In the genomic region with DNA sequence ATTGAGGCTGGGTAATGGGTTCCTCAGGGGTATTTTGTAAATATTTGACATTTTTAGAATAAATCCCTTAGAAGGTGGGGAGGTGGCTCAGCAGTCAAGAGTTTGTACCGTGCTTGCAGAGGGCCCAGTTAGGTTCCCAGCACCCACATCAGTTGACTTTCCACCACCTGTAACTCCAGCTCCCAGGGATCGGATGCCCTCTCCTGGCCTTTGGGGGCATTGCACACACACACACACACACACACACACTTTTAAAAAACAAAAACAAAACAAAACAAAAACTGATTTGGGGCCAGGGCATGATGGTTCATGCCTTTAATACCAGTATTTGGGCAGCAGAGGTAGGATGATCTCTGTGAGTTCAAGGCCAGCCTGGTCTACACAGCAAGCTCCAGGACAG, we compare ENCODE assay signal across 29 mouse cellular contexts. TPM values are rescaled to one million over a fixed set of nuclear protein-coding genes. Genes with fewer than 3 reads are reported as not detected.
DNase-seq lines count a peak whose midpoint lies in the region; ATAC-seq and TF ChIP-seq lines count a peak whose summit lies in the region.
"Had no signal": no experiment of that assay in that cellular context is flagged by ENCODE, and none has a peak within 500 bp of the region (broad histone marks: within the 10 kb centered on the region; RNA-seq: fewer than 3 reads in every experiment).

No protein-coding gene starts in this region.

- dilution Hi-C loops in CH12.LX (cut with MboI; ENCODE audit: extremely low pct_ligation_motif_present, extremely low pct_unique_long_range_greater_than_20kb, low sequenced_read_pairs) = no loop called here

- DNase-seq in gastrocnemius, adult 2 months = no peak
- DNase-seq in gastrocnemius, postnatal 25 days = no peak
- DNase-seq in liver, postnatal 0 days = no peak
- no peak for DNase-seq in liver, embryonic 11.5 days (ENCODE audit: low spot score)
- no peak for DNase-seq in CH12.LX (ENCODE audit: extremely low read depth)
- DNase-seq: adrenal gland, adult 8-10 months; adrenal gland, postnatal 36 days; B cell, adult 2 months; cerebellum, adult 8-10 months; cerebellum, postnatal 14 days; embryo, embryonic 11 days; heart, adult 18-20 months; heart, postnatal 14 days had no signal

- intact Hi-C loops in gastrocnemius, adult 2 months (cut with DNase I) = no loop called here

- no peak for TF ChIP-seq EP300 in liver, postnatal 0 days (IDR thresholded peaks at IDR 0.05; ENCODE audit: low read depth)
- TF ChIP-seq EP300 in CH12.LX (IDR thresholded peaks at IDR 0.05; ENCODE audit: low read length) = no peak

- ATAC-seq in liver, postnatal 0 days = no peak
- no peak for ATAC-seq in liver, embryonic 11.5 days (replicated peaks; ENCODE audit: low FRiP score)
- ATAC-seq in inflammation-experienced regulatory T-cells, adult 6 months = no peak
- ATAC-seq: CD4-positive, CD25-positive, alpha-beta regulatory T cell, adult 4 months; forebrain, embryonic 14.5 days had no signal

- no peak for TF ChIP-seq POLR2A in CH12.LX (IDR thresholded peaks at IDR 0.05; ENCODE audit: low read depth, low read length)
- no peak for TF ChIP-seq POLR2A in small intestine, adult 2 months (IDR thresholded peaks at IDR 0.05; ENCODE audit: low read depth, low read length)

- peaks cover 4% of the 10 kb centered on the region; the same call in 1 of the 2 replicates for H3K4me1 ChIP-seq in liver, postnatal 0 days (ENCODE audit: insufficient read depth)
- H3K4me1 ChIP-seq in liver, embryonic 11.5 days (replicated peaks; ENCODE audit: control insufficient read depth, insufficient read depth, low read length) = peaks cover 40% of the 10 kb centered on the region
- peaks cover 35 to 75% of the 10 kb centered on the region in 2 experiments for H3K4me1 ChIP-seq in CH12.LX (ENCODE audit: control insufficient read depth in 1 of 2, insufficient read depth in 2 of 2)
- no peaks in the 10 kb centered on the region for H3K4me1 ChIP-seq in small intestine, adult 2 months (ENCODE audit: control insufficient read depth, insufficient read depth, insufficient read length, low read length)
- H3K4me1 ChIP-seq: embryonic facial prominence, embryonic 15.5 days; hindbrain, embryonic 13.5 days had no signal

- TF ChIP-seq RAD21 in CH12.LX (IDR thresholded peaks at IDR 0.05; ENCODE audit: low read depth, low read length) = peak; percentile 33

- TF ChIP-seq CTCF in gastrocnemius, adult 2 months (IDR thresholded peaks at IDR 0.05) = peak; percentile 14; the same call in 1 of the 2 replicates
- TF ChIP-seq CTCF in liver, postnatal 0 days (IDR thresholded peaks at IDR 0.05; ENCODE audit: low read depth) = peak; percentile 26; the same call in 1 of the 2 replicates
- peak in 1 of 2 experiments; percentile 48; a peak in 2 of 4 replicates for TF ChIP-seq CTCF in CH12.LX (conservative IDR thresholded peaks at IDR 0.05 in 1 of 2, IDR thresholded peaks at IDR 0.05 in 1 of 2; ENCODE audit: low read depth in 2 of 2, low read length in 2 of 2)
- TF ChIP-seq CTCF in small intestine, adult 2 months (IDR thresholded peaks at IDR 0.05; ENCODE audit: extremely low read depth, insufficient read length, insufficient replicate concordance, low read depth, low read length) = peak; percentile 20; the same call in 1 of the 2 replicates

- no peaks in the 10 kb centered on the region for H3K36me3 ChIP-seq in liver, postnatal 0 days (replicated peaks; ENCODE audit: insufficient read depth, low read length)
- no peaks in the 10 kb centered on the region for H3K36me3 ChIP-seq in liver, embryonic 11.5 days (ENCODE audit: control insufficient read depth, insufficient read depth, low read length)
- H3K36me3 ChIP-seq in CH12.LX (replicated peaks in 1 of 2; ENCODE audit: control insufficient read depth in 1 of 2, insufficient read depth in 1 of 2, low read length in 1 of 2) = peaks cover 0 to 9% of the 10 kb centered on the region in 2 experiments
- H3K36me3 ChIP-seq in small intestine, adult 2 months (ENCODE audit: control insufficient read depth, insufficient read depth, low read length) = no peaks in the 10 kb centered on the region
- H3K36me3 ChIP-seq: embryonic facial prominence, embryonic 15.5 days; forebrain, embryonic 10.5 days; heart, embryonic 15.5 days; hindbrain, embryonic 13.5 days had no signal

- H3K9ac ChIP-seq in liver, postnatal 0 days (replicated peaks) = no peak overlapping the region
- no peak overlapping the region for H3K9ac ChIP-seq in liver, embryonic 11.5 days (ENCODE audit: low read depth, low read length)
- no peak overlapping the region for H3K9ac ChIP-seq in CH12.LX (ENCODE audit: insufficient read depth, low read depth)
- H3K9ac ChIP-seq: embryonic facial prominence, embryonic 15.5 days; heart, embryonic 15.5 days; hindbrain, embryonic 13.5 days had no signal

- H3K4me2 ChIP-seq in liver, postnatal 0 days (ENCODE audit: low read depth, low read length) = no peak overlapping the region
- H3K4me2 ChIP-seq in liver, embryonic 11.5 days = no peak overlapping the region
- H3K4me2 ChIP-seq in CH12.LX (ENCODE audit: insufficient read depth, low read depth, poor library complexity, severe bottlenecking) = no peak overlapping the region
- H3K4me2 ChIP-seq: embryonic facial prominence, embryonic 15.5 days; heart, embryonic 11.5 days; heart, embryonic 15.5 days; hindbrain, embryonic 13.5 days had no signal

- H3K4me3 ChIP-seq in gastrocnemius, adult 2 months = no peak overlapping the region
- no peak overlapping the region for H3K4me3 ChIP-seq in liver, postnatal 0 days (ENCODE audit: low read depth, low read length)
- no peak overlapping the region for H3K4me3 ChIP-seq in liver, embryonic 11.5 days (ENCODE audit: low read depth, low read length)
- no peak overlapping the region for H3K4me3 ChIP-seq in CH12.LX (replicated peaks in 1 of 3; ENCODE audit: low read depth in 2 of 3, low read length in 2 of 3, poor library complexity in 1 of 3)
- no peak overlapping the region for H3K4me3 ChIP-seq in small intestine, adult 2 months (ENCODE audit: low read depth, low read length)
- H3K4me3 ChIP-seq: embryonic facial prominence, embryonic 15.5 days; erythroblast, embryonic 14.5 days; forebrain, embryonic 10.5 days; heart, embryonic 15.5 days; hindbrain, embryonic 13.5 days had no signal

- in situ Hi-C loops in CH12.LX (cut with MboI; ENCODE audit: low pct_ligation_motif_present, low pct_unique_long_range_greater_than_20kb, low sequenced_read_pairs) = loop anchor here (5.0 kb wide), 1 partner anchor 37 kb away; no protein-coding TSS in a partner anchor

- H3K27ac ChIP-seq in gastrocnemius, adult 2 months = no peak overlapping the region
- H3K27ac ChIP-seq in liver, postnatal 0 days (ENCODE audit: low read depth) = no peak overlapping the region
- H3K27ac ChIP-seq in liver, embryonic 11.5 days (ENCODE audit: low read depth, low read length) = no peak overlapping the region
- H3K27ac ChIP-seq in CH12.LX (ENCODE audit: insufficient read depth, low read depth) = no peak overlapping the region
- H3K27ac ChIP-seq in small intestine, adult 2 months (ENCODE audit: insufficient read depth, low read depth, low read length) = no peak overlapping the region
- H3K27ac ChIP-seq: embryonic facial prominence, embryonic 15.5 days; forebrain, embryonic 10.5 days; heart, embryonic 15.5 days; hindbrain, embryonic 13.5 days had no signal

- no peaks in the 10 kb centered on the region for H3K79me2 ChIP-seq in CH12.LX (replicated peaks; ENCODE audit: control insufficient read depth, extremely low read depth, insufficient read depth, poor library complexity, severe bottlenecking)

- no peaks in the 10 kb centered on the region for H3K9me3 ChIP-seq in liver, postnatal 0 days (ENCODE audit: low read length)
- H3K9me3 ChIP-seq in liver, embryonic 11.5 days (ENCODE audit: control insufficient read depth, low read length) = 0 out of 2 replicates have a peak, but pooled peaks cover 2% of the 10 kb centered on the region
- peaks cover 8% of the 10 kb centered on the region for H3K9me3 ChIP-seq in CH12.LX (replicated peaks; ENCODE audit: low read length)
- H3K9me3 ChIP-seq: embryonic facial prominence, embryonic 15.5 days; forebrain, embryonic 10.5 days; heart, embryonic 15.5 days; hindbrain, embryonic 13.5 days had no signal

- 86% methylated on average over 2 of the region's 2 CpGs for WGBS in liver, postnatal 0 days (ENCODE audit: insufficient replicate concordance)
- 89% methylated on average over 2 of the region's 2 CpGs for WGBS in liver, embryonic 11.5 days
- WGBS in small intestine, adult 2 months = 98% methylated on average over 2 of the region's 2 CpGs

- no peaks in the 10 kb centered on the region for H3K27me3 ChIP-seq in liver, postnatal 0 days (ENCODE audit: insufficient read depth, low read length)
- H3K27me3 ChIP-seq in liver, embryonic 11.5 days (replicated peaks; ENCODE audit: control insufficient read depth, insufficient read depth, low read length) = no peaks in the 10 kb centered on the region
- H3K27me3 ChIP-seq in CH12.LX (replicated peaks) = no peaks in the 10 kb centered on the region
- no peaks in the 10 kb centered on the region for H3K27me3 ChIP-seq in small intestine, adult 2 months (ENCODE audit: control insufficient read depth, insufficient read depth, low read length)
- H3K27me3 ChIP-seq: embryonic facial prominence, embryonic 15.5 days; heart, embryonic 15.5 days; hindbrain, embryonic 13.5 days had no signal

RNA-seq across cellular contexts. Expression of a gene that starts 5.7 kb away (rescaled TPM):
- not detected for total RNA-seq in gastrocnemius, adult 2 months (2021)
- not detected for total RNA-seq in gastrocnemius, postnatal 25 days (2021)
- 0.28 TPM in 1 of 2 replicates, not detected in the other for polyA plus RNA-seq in liver, postnatal 0 days (2015; fragmentation: Nextera tagmentation; extraction: Ambion mirVana)
- polyA plus RNA-seq in liver, embryonic 11.5 days (2014; fragmentation: Nextera tagmentation; extraction: Ambion mirVana) = 1.9 and 3.2 TPM in 2 replicates
- total RNA-seq in CH12.LX (2012; rRNA removed) = 26.3 and 35.6 TPM in 2 replicates
- 75.5 and 83.1 TPM in 2 replicates for total RNA-seq in CH12.LX (2014; rRNA removed)
- polyA plus RNA-seq in CH12.LX (2012; ENCODE audit: insufficient read length, low read depth) = 19.5 and 24.5 TPM in 2 replicates
- not detected in 2 replicates for polyA plus RNA-seq in small intestine, adult 2 months (2012; rRNA removed)
- polyA plus RNA-seq in inflammation-experienced regulatory T-cells, adult 6 months (2017; shearing (Covaris generic)) = 10 to 100 TPM in 2 of 3 experiments, 1 to 10 TPM in 1; 3.1 to 26.5 (median 14.7) TPM
- total RNA-seq: adrenal gland, adult 8-10 months; adrenal gland, postnatal 36 days; ES-E14; gastrocnemius, adult 8-10 months; heart, adult 18-20 months; heart, postnatal 14 days had no signal
- polyA plus RNA-seq: erythroblast, embryonic 14.5 days had no signal

RNA-seq across cellular contexts. Expression of a gene that starts 10.4 kb away (rescaled TPM):
- not detected for total RNA-seq in gastrocnemius, adult 2 months (2021)
- total RNA-seq in gastrocnemius, postnatal 25 days (2021) = not detected
- not detected in 2 replicates for polyA plus RNA-seq in liver, postnatal 0 days (2015; fragmentation: Nextera tagmentation; extraction: Ambion mirVana)
- polyA plus RNA-seq in liver, embryonic 11.5 days (2014; fragmentation: Nextera tagmentation; extraction: Ambion mirVana) = not detected in 2 replicates
- 1.8 and 2.8 TPM in 2 replicates for total RNA-seq in CH12.LX (2012; rRNA removed)
- total RNA-seq in CH12.LX (2014; rRNA removed) = 3.4 and 4.8 TPM in 2 replicates
- 2.8 and 3.6 TPM in 2 replicates for polyA plus RNA-seq in CH12.LX (2012; ENCODE audit: insufficient read length, low read depth)
- 0.30 and 0.41 TPM in 2 replicates for polyA plus RNA-seq in small intestine, adult 2 months (2012; rRNA removed)
- polyA plus RNA-seq in inflammation-experienced regulatory T-cells, adult 6 months (2017; shearing (Covaris generic)) = not detected
- total RNA-seq: adrenal gland, adult 8-10 months; adrenal gland, postnatal 36 days; common myeloid progenitor, adult 5-6 weeks; ES-E14; gastrocnemius, adult 8-10 months; gastrocnemius, postnatal 4 days; heart, adult 18-20 months; heart, postnatal 14 days; hematopoietic stem cell, adult 5-6 weeks had no signal
- polyA plus RNA-seq: CD4-positive, CD25-positive, alpha-beta regulatory T cell, adult 4 months; embryonic facial prominence, embryonic 11.5 days; embryonic facial prominence, embryonic 15.5 days; erythroblast, embryonic 14.5 days; forebrain, embryonic 10.5 days; forebrain, embryonic 14.5 days; heart, embryonic 11.5 days; heart, embryonic 15.5 days; hindbrain, embryonic 13.5 days had no signal

RNA-seq across cellular contexts. Expression of a gene that starts 56.9 kb away (rescaled TPM):
- 1 to 10 TPM; 4.6 to 6.3 TPM for total RNA-seq in gastrocnemius, adult 2 months (2021)
- 1 to 10 TPM; 4.0 to 5.3 TPM for total RNA-seq in gastrocnemius, postnatal 25 days (2021)
- polyA plus RNA-seq in liver, postnatal 0 days (2015; fragmentation: Nextera tagmentation; extraction: Ambion mirVana) = 5.3 and 7.1 TPM in 2 replicates
- 22.3 and 27.4 TPM in 2 replicates for polyA plus RNA-seq in liver, embryonic 11.5 days (2014; fragmentation: Nextera tagmentation; extraction: Ambion mirVana)
- total RNA-seq in CH12.LX (2012; rRNA removed) (11.3 and 18.3 TPM in 2 replicates), CH12.LX (2014; rRNA removed) (7.7 and 8.9 TPM in 2 replicates)
- 26.5 and 27.9 TPM in 2 replicates for polyA plus RNA-seq in CH12.LX (2012; ENCODE audit: insufficient read length, low read depth)
- 0.72 and 0.89 TPM in 2 replicates for polyA plus RNA-seq in small intestine, adult 2 months (2012; rRNA removed)
- polyA plus RNA-seq in inflammation-experienced regulatory T-cells, adult 6 months (2017; shearing (Covaris generic)) = 10 to 100 TPM in 2 of 3 experiments, 1 to 10 TPM in 1; 5.5 to 11.6 (median 11.6) TPM
